Mouse (Mus musculus): ENCODE measurements around the gene Tssk4. TPM values are rescaled to one million over a fixed set of nuclear protein-coding genes. Genes with fewer than 3 reads are reported as not detected.
A peak's percentile ranks its signal among the peaks of the same experiment; 100 is the strongest.

The Tssk4 gene
- polyA plus RNA-seq, 1 experiment: 1.4 TPM

DNA sequence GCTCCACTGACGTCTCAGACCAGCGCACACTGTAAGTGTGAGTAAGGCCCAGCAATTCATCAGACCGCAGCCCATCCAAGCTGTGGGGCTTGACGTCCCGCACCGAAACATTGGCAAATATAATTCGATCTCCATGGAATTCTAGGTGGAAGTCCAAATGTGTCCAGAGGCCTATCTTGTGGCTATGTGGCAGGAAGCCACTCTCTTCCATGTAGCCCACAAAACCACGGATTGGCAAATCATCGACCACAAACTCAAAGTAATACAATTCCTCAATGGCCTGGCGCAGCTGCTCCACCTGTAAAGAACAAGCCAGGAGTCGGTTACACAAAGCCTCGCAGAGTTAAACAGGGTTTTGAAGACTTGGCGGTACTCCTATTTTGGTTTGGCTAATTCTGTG, 8.7 kb upstream of the Tssk4 start:
- 92% methylated on average over 13 of the region's 13 CpGs for WGBS

GRCm38 (mm10) chr14:55642679-55643059, 7.3 kb upstream of the Tssk4 start:
- WGBS: 13% methylated on average over 8 of the region's 8 CpGs
- no peak for DNase-seq (ENCODE audit: low read depth, low spot score)

More for the DNA sequence above, 8.7 kb upstream of the Tssk4 start:
- no peak for DNase-seq (ENCODE audit: low read depth, low spot score)

GRCm38 (mm10) chr14:55643060-55643907, 6.7 kb upstream of the Tssk4 start, which contains the start of gene Tm9sf1:
Tm9sf1 (minus strand) TSS chr14:55643806.
- WGBS: under 1% methylated on average over 89 of the region's 89 CpGs

DNA sequence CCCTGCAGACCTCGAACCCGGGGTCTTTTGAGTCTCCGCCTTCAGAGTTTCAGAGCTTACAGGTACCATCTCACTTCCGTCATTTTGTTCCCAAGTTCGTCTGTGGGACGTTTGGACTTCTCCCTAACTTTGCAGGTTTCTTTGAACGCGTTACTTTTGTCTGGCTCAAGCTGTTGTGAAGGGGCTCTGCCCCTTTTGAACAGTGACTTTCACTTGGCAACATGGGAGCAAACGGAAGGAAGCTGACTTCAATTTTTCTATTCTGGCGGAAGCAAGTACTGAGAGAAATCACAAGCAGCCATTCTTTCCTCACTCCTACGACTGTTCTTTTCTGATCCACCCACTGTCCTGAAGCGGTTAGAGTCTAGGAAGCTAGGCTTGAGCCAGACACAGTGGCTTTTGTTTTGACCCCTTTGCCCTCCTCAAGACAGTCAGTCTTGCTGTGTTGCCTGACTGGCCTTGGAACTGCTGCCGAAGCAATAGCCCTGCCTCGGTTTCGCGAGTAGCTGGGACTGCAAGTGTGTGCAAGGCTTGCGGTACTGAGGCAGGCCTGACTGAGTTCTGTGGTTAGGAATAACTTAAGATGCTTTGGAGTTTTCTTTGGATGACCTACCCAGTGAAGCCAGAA, 5.6 kb upstream of the Tssk4 start:
- DNase-seq (ENCODE audit: low read depth, low spot score): no peak
- 4% methylated on average over 17 of the region's 17 CpGs for WGBS

More at GRCm38 (mm10) chr14:55643060-55643907, 6.7 kb upstream of the Tssk4 start, which contains the start of gene Tm9sf1:
- no peak for DNase-seq (ENCODE audit: low read depth, low spot score)

GRCm38 (mm10) chr14:55651528-55651927, 1.5 kb downstream of the Tssk4 start:
- WGBS: 88% methylated on average over 7 of the region's 7 CpGs
- no peak for DNase-seq (ENCODE audit: low read depth, low spot score)

- DNase-seq (ENCODE audit: low read depth, low spot score): no peak
- 82% methylated on average over 3 of the region's 3 CpGs for WGBS
These were observed 7.0 kb downstream of the Tssk4 start for GRCm38 (mm10) chr14:55656935-55657334.

DNA sequence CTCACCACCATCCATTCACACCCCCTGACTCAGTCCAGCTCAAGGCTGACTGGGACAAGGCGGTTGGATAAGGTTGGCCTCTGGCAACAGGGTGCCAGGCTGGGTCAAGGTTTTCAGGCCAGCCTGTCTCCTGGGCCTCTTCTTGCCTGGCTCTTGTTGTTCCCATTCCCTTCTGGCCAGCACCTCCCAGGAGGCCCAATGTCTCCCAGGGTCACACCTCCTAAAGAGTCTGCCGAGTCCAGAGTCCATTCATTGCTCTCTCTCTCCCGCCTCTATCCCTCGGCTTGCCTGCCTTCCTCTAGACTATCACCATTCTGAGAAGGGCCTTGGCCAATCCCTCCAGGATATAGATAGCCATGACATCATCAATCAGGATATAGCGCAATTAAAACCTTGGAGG, 8.0 kb downstream of the Tssk4 start:
- 39% methylated on average over 5 of the region's 5 CpGs for WGBS
- peak; percentile 90 for DNase-seq (ENCODE audit: low read depth, low spot score)

DNA sequence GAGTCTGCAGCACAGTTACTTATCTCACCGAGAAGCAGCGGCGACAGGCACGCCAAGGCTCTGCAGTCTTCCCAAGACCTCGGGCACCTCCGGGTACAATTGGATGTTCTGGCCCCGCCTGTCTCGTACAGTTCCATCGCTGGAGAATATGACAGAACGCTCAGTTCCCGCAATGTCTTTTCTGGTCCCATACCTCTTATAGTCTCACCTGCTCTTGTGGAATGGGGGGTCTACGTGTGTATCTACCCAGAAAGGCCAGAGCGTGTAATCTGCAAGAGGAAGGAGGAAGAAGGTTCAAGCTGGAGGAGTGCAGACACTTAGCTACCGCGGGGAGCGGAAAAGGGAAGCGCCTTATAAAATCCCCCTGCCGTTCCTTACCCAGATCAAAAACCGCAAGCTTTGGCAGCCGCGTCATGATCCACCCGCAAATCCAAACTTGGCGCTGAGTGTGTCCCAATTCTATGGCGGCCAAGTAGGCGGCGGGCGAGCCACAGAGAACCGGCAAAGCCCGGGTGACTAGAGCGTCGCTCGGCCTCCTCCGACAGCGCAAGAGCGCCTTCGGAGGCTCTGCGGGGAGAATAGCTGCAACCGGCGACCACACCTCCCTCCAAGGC, 10.1 kb downstream of the Tssk4 start, which contains the start of gene Mdp1:
Mdp1 (minus strand) TSS at position 549 of the 614 bp plus-strand sequence.
- DNase-seq (ENCODE audit: low read depth, low spot score): no peak
- WGBS: under 1% methylated on average over 39 of the region's 39 CpGs

GRCm38 (mm10) chr14:55660636-55661035, 10.7 kb downstream of the Tssk4 start:
- WGBS: 47% methylated on average over 2 of the region's 2 CpGs
- no peak for DNase-seq (ENCODE audit: low read depth, low spot score)

GRCm38 (mm10) chr14:55671486-55671832, 21.5 kb downstream of the Tssk4 start:
- no peak for DNase-seq (ENCODE audit: low read depth, low spot score)
- under 1% methylated on average over 12 of the region's 12 CpGs for WGBS

DNA sequence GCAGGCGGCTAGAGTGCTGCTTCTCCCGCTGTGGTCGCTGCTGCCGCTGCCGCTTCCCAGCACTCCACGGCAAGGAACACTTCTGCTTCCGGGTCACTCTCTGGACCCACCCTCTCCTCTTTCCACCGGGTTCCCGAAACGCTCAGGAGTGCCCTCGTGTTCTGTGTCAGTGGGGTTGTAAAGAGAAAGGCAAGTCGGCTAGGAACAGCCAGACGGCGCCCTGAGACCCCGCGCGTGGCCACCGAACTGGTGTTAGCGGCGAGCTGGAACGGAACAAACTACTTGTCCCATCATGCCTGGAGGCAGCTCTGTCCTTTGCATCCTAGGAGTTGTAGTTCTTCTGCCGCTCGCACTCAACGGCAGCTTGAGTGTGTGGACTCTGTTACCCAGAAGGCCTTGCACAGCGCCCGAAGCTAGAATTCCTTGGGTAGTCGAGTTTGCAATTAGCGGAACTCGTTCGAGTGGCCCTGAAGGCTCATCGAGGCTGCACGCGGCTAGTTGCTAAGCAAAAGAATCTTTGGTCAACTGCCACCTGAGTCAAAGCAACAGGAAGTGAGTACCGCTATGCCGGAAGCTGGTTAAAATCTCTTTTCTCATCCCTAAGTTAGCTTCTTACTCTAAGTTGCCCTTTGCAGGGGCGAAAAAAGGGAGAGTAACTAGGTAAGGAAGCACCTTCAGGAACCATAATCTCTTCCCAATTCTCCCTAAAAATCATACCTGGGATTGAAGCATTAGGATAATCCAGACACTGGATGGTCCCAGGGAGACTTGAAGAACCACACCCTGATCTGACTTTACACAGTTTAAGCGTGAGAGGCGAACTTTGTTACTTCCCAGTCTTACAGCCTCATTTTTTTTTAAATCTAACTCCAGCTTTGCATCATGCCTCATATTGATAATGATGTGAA, 22.1 kb downstream of the Tssk4 start, which contains the start of the genes Gmpr2 and Nedd8:
Gmpr2 (plus strand) TSS at position 109 of the 908 bp plus-strand sequence.
Nedd8 (minus strand) TSS at position 292 of the 908 bp plus-strand sequence.
- under 1% methylated on average over 38 of the region's 38 CpGs for WGBS
- DNase-seq (ENCODE audit: low read depth, low spot score): peak; percentile 86

- WGBS: 56% methylated on average over 7 of the region's 7 CpGs
- DNase-seq (ENCODE audit: low read depth, low spot score): no peak
These were observed 22.7 kb downstream of the Tssk4 start for GRCm38 (mm10) chr14:55672741-55673060.

DNA sequence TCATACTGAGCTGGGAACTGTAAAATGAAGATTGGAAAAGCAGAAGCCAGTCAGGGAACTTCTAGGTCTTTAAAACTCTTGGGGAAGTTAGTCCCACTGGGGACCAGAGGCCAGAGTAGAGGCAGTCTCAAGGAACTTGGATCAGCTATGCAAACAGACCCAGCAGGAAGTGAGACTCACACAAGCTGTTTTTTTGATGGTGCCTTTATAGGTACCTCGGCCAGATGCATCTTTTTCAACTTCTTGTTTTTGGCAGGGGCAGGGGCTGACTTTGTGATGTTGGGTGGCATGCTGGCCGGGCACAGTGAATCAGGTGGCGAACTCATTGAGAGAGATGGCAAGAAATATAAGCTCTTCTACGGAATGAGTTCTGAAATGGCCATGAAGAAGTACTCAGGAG, 27.6 kb downstream of the Tssk4 start:
- 69% methylated on average over 4 of the region's 4 CpGs for WGBS

DNA sequence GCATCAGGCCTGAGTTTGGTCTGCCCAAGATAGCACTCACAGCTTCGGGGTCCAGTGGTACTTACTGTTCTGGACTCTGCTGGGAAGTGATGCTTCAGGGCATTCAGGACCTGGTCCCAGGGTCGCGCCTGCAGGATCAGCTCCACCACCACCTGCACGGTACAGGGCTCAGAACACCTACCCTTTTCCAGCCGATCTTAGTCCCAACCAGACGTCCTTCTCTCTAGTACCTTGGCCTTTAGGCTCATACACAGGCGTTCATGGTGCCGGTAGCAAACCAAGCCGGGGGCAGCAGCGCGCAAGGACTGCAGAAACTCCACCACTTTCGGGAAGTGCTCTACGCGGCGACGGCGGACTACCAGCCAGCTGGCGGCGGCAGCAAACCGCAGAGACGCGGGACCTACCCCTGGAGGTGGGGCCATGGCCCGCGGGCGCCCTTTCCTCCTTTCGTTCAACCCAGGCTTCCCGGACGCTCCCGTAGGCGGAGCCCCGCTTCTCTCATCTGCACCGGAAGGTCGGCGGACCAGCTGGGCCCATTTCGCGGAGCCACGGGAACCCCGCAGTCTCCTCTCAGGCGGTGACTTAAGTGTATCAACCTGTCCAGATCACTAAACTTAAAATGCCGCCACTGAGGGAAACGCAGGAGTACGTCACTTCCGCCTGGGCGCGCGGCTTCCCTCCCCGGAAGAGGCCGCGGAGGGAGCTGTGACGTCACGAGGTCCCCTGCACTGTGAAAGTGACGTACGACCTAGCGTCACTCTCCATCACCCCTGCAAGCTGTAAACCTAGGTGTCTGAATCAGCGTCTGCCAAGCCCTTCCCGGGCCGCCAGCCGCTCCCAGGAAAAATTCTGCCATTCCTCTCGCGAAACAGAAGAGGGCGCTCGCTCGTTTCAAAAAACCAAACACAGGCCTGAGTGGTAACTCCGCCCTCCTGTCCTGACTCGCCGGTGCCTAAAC, 31.5 kb downstream of the Tssk4 start, which contains the start of gene Tinf2:
Tinf2 (minus strand) TSS at position 661 of the 958 bp plus-strand sequence.
- peak; percentile 87 for DNase-seq (ENCODE audit: low read depth, low spot score)
- under 1% methylated on average over 66 of the region's 66 CpGs for WGBS

More for the DNA sequence above, 27.6 kb downstream of the Tssk4 start:
- no peak for DNase-seq (ENCODE audit: low read depth, low spot score)

GRCm38 (mm10) chr14:55682118-55682493, 32.1 kb downstream of the Tssk4 start:
- WGBS: 2% methylated on average over 3 of the region's 3 CpGs
- no peak for DNase-seq (ENCODE audit: low read depth, low spot score)

GRCm38 (mm10) chr14:55689433-55689832, 39.4 kb downstream of the Tssk4 start:
- DNase-seq (ENCODE audit: low read depth, low spot score): no peak
- WGBS: 52% methylated on average over 10 of the region's 10 CpGs

GRCm38 (mm10) chr14:55697226-55697625, 47.2 kb downstream of the Tssk4 start:
- no peak for DNase-seq (ENCODE audit: low read depth, low spot score)
- 73% methylated on average over 4 of the region's 4 CpGs for WGBS

- WGBS: 59% methylated on average over 9 of the region's 9 CpGs
- no peak for DNase-seq (ENCODE audit: low read depth, low spot score)
These were observed 51.1 kb downstream of the Tssk4 start for GRCm38 (mm10) chr14:55701131-55701530.

All from large intestine, adult 2 months (tissue).